Mouse (Mus musculus) kidney, embryonic 15.5 days (tissue): Measurements from ENCODE around the gene Med20. TPM values are rescaled to one million over a fixed set of nuclear protein-coding genes. Genes with fewer than 3 reads are reported as not detected.

Source experiments
- ATAC-seq: fragments of 200-750 bp; cut with Nextera tagmentation; replicated peaks from 2 replicates; pipeline ENCODE4 v1.8.0; 2017; ENCODE audit warnings: moderate TSS enrichment; ENCODE audit not compliant: low FRiP score
- H3K27ac ChIP-seq: fragments of 300-500 bp; sonication (generic); 2 replicates; pipeline ENCODE4 v1.5.1; 2015; ENCODE audit warnings: mild to moderate bottlenecking, inconsistent platforms
- H3K27me3 ChIP-seq: fragments of 300-500 bp; sonication (generic); 2 replicates; pipeline ENCODE4 v1.6.1; 2015; ENCODE audit warnings: inconsistent platforms
- H3K36me3 ChIP-seq: fragments of 300-500 bp; sonication (generic); 2 replicates; pipeline ENCODE4 v1.6.1; 2015; ENCODE audit warnings: inconsistent platforms
- H3K4me1 ChIP-seq: fragments of 300-500 bp; sonication (generic); 2 replicates; pipeline ENCODE4 v1.6.1; 2015; ENCODE audit warnings: inconsistent platforms
- H3K4me2 ChIP-seq: fragments of 300-500 bp; sonication (generic); 2 replicates; pipeline ENCODE4 v1.6.1; 2015; ENCODE audit warnings: moderate library complexity, mild to moderate bottlenecking, inconsistent platforms
- H3K4me3 ChIP-seq: fragments of 300-500 bp; sonication (generic); replicated peaks from 2 replicates; pipeline ENCODE4 v1.5.1; 2015; ENCODE audit warnings: mild to moderate bottlenecking, inconsistent platforms
- H3K9ac ChIP-seq: fragments of 300-500 bp; sonication (generic); 2 replicates; pipeline ENCODE4 v1.6.1; 2015; ENCODE audit warnings: mild to moderate bottlenecking, inconsistent platforms
- H3K9me3 ChIP-seq: fragments of 300-500 bp; sonication (generic); replicated peaks from 2 replicates; pipeline ENCODE4 v1.6.1; 2016; ENCODE audit warnings: inconsistent platforms
- WGBS: fragments of 180-500 bp; shearing (Covaris S2); methylation state at CpG from one replicate; pipeline ENCODE4 v1.1.7; 2015; ENCODE audit warnings: mixed read lengths; 5-methylcytosine and 5-hydroxymethylcytosine counted together
- polyA plus RNA-seq: library from polyadenylated mRNA; unstranded; fragments of >200 nt; fragmentation: Nextera tagmentation; extraction: Ambion mirVana; gene quantifications from 2 replicates; pipeline ENCODE4 v1.2.1, GENCODE M21; 2015

Med20 gene
- polyA plus RNA-seq: 45.7 TPM in 2 replicates

DNA sequence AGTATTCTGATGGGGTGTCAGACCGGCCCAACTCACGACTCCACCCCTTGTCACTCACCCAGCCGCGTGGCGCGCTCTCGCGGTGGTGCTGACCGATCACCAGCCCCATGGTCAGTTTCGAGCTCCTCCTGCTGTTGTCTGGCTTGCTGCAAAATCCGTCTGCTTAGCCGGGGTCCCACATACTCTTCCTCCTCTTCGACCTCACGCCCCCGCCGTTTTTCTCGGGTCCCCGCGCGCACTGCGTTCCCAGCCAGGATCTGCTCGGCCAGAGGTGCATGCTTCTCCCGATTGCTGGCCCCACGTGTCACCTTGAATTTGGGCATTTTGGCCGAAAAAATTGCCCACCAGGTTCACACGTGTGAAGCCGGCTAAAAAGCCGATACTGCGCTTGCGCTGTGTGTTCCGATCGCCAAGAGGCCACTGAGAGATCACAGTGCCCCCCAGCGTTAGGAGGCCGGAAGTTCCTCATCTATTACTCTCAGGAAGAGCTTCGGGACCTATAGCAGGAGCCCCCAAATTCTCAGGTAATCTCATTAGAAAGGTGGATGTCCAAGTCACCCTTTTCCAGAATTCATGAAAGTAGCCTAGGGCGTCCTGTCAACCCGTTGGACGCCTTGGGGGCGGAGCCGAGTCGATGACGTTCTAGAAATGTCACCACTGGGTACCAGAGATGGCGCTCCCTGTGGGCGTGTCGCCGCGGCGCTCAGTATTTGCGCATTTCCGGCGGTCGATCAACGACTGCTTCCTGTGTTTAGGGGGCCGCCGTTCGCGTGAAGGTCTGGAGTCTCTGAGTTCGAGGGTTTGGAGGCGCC lies at the start of gene Med20, which contains the start of the genes Bysl and Gm20517:
Med20 (plus strand) TSS at position 734 of the 812 bp plus-strand sequence.
Bysl (minus strand) TSS at position 644 of the 812 bp plus-strand sequence.
Gm20517 (plus strand) TSS at position 741 of the 812 bp plus-strand sequence.
- WGBS: under 1% methylated on average over 59 of the region's 59 CpGs
- peak within 1 kb of the TSS; percentile 82 for H3K27ac ChIP-seq
- H3K36me3 ChIP-seq: peaks cover 56% of the 10 kb centered on the region
- H3K27me3 ChIP-seq: no peaks in the 10 kb centered on the region
- H3K9ac ChIP-seq: peak within 1 kb of the TSS; percentile 88
- H3K4me1 ChIP-seq: peaks cover 25% of the 10 kb centered on the region
- H3K4me2 ChIP-seq: peak within 1 kb of the TSS; percentile 87
- peak; percentile 94 for ATAC-seq
- peak within 1 kb of the TSS; percentile 81 for H3K4me3 ChIP-seq
- H3K9me3 ChIP-seq: no peaks in the 10 kb centered on the region

DNA sequence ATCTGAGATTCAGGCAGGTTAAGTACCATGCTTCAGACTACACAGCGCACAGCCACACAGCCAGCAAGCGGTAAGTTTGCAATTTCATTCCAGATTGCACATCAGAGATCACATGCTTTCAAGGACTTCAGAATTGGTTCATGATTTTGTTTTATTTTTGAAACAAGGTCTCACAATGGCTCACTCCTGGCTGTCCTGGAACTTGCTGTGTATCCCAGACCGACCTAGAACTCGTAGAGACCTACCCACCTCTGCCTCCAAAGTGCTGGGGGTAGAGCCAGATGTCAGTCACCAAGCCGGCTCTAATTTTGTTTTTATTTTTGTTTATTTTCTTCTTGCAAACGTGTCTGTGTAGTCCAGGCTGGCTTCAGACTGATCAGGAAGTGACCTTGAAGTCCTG lies 48.5 kb upstream of the Med20 start:
- H3K36me3 ChIP-seq: no peaks in the 10 kb centered on the region
- no peak for ATAC-seq
- H3K4me1 ChIP-seq: no peaks in the 10 kb centered on the region
- no peaks in the 10 kb centered on the region for H3K9me3 ChIP-seq
- H3K4me2 ChIP-seq: no peak overlapping the region
- no peak overlapping the region for H3K4me3 ChIP-seq
- H3K27me3 ChIP-seq: no peaks in the 10 kb centered on the region
- 79% methylated on average over 6 of the region's 6 CpGs for WGBS
- H3K27ac ChIP-seq: no peak overlapping the region
- no peak overlapping the region for H3K9ac ChIP-seq

GRCm38 (mm10) chr17:47564612-47565011 lies 46.8 kb upstream of the Med20 start:
- Histone ChIP-seq H3K27ac (no peak overlapping the region), H3K4me2 (no peak overlapping the region), H3K4me3 (no peak overlapping the region), H3K36me3 (no peaks in the 10 kb centered on the region), H3K9me3 (no peaks in the 10 kb centered on the region), H3K9ac (no peak overlapping the region), H3K27me3 (no peaks in the 10 kb centered on the region), H3K4me1 (no peaks in the 10 kb centered on the region)
- ATAC-seq: no peak
- WGBS: 84% methylated on average over 5 of the region's 5 CpGs

DNA sequence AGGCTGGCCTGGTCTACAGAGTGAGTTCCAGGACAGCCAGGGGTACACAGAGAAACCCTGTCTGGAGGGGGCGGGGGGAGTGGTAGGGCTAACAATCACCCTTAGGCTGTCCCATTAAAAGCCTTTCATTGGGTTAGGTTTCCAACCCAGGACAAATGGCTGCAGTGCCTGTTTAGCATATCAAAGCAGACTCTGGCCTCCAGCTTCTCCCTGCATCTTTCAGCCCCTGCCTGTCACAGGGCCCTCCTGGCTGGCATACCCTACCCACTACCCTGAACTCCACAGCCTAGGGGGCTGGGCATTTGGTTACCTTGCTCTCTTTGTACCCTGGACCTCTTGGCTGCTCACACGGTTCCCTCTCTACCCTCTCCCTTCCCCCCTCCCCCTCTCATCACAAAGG lies 45.2 kb upstream of the Med20 start:
- H3K27ac ChIP-seq: no peak overlapping the region
- no peaks in the 10 kb centered on the region for H3K4me1 ChIP-seq
- H3K36me3 ChIP-seq: no peaks in the 10 kb centered on the region
- H3K4me3 ChIP-seq: no peak overlapping the region
- ATAC-seq: no peak
- 33% methylated on average over 2 of the region's 2 CpGs for WGBS
- no peaks in the 10 kb centered on the region for H3K9me3 ChIP-seq
- H3K27me3 ChIP-seq: no peaks in the 10 kb centered on the region
- H3K9ac ChIP-seq: no peak overlapping the region
- H3K4me2 ChIP-seq: no peak overlapping the region

- Histone ChIP-seq H3K9me3 (no peaks in the 10 kb centered on the region), H3K4me3 (no peak overlapping the region), H3K9ac (no peak overlapping the region), H3K36me3 (no peaks in the 10 kb centered on the region), H3K27me3 (no peaks in the 10 kb centered on the region), H3K27ac (peak overlapping the region; percentile 62), H3K4me1 (no peaks in the 10 kb centered on the region), H3K4me2 (no peak overlapping the region)
- WGBS: 64% methylated on average over 3 of the region's 3 CpGs
- ATAC-seq: no peak
Measured at GRCm38 (mm10) chr17:47567271-47567670, 44.1 kb upstream of the Med20 start.

GRCm38 (mm10) chr17:47568389-47568788 lies 43.0 kb upstream of the Med20 start:
- Histone ChIP-seq H3K9me3 (no peaks in the 10 kb centered on the region), H3K27me3 (no peaks in the 10 kb centered on the region), H3K4me2 (no peak overlapping the region), H3K9ac (no peak overlapping the region), H3K27ac (no peak overlapping the region), H3K4me1 (no peaks in the 10 kb centered on the region), H3K36me3 (no peaks in the 10 kb centered on the region), H3K4me3 (no peak overlapping the region)
- ATAC-seq: no peak
- WGBS: 96% methylated on average over 3 of the region's 3 CpGs

DNA sequence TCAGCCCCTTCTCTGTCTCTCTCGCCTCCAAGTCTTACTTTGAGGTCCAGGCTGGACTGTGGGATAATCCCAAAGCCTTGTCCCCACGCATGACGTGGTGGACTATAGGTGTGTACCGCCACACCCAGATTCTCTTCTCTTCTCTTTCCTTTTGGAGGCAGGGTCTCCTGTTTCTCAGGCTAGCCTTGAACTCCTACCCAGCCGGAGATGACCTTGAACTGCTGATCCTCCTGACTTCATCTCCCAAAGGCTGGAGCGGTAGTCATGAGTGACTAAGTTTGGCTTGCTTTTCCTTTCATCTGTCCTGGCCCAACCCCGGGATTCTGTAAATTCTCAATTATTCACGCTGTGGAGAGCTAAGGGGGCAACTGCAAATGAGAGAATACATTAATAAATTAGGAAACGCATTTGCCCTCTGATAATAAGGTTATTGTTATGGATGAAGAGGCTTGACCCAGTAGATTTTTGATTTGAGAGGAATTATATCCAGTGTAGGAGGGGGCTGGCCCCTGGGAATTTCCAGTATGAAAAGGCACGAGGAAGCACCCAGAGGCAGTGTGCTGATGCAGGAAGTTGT lies 42.3 kb upstream of the Med20 start:
- no peak overlapping the region for H3K4me3 ChIP-seq
- no peaks in the 10 kb centered on the region for H3K27me3 ChIP-seq
- WGBS: 85% methylated on average over 10 of the region's 10 CpGs
- H3K9ac ChIP-seq: no peak overlapping the region
- ATAC-seq: no peak
- no peak overlapping the region for H3K27ac ChIP-seq
- no peak overlapping the region for H3K4me2 ChIP-seq
- no peaks in the 10 kb centered on the region for H3K4me1 ChIP-seq
- H3K36me3 ChIP-seq: no peaks in the 10 kb centered on the region
- H3K9me3 ChIP-seq: no peaks in the 10 kb centered on the region

DNA sequence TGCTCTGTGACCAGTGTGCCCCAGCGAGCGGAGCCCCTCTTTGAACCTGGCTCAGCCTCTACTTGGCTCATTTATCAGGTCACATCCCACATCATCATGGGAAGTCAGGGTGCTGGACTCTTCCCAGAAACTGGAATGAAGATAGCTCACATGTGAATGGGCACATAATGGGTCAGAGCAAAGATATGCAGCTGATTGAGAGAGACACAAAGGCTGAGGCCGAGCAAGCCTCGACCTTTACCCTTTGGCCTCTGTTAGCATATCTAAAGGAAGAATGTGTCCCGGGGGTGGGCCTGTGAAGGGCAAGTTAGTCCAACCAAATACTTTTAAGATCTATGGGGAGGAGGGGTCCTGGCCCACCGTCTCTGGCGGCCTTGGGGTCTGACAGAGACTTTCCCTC lies 39.8 kb upstream of the Med20 start:
- no peak overlapping the region for H3K9ac ChIP-seq
- H3K27me3 ChIP-seq: no peaks in the 10 kb centered on the region
- H3K9me3 ChIP-seq: no peaks in the 10 kb centered on the region
- no peaks in the 10 kb centered on the region for H3K4me1 ChIP-seq
- 54% methylated on average over 7 of the region's 7 CpGs for WGBS
- ATAC-seq: no peak
- no peak overlapping the region for H3K4me3 ChIP-seq
- H3K4me2 ChIP-seq: no peak overlapping the region
- no peak overlapping the region for H3K27ac ChIP-seq
- no peaks in the 10 kb centered on the region for H3K36me3 ChIP-seq

GRCm38 (mm10) chr17:47572436-47572835 lies 38.9 kb upstream of the Med20 start:
- H3K36me3 ChIP-seq: no peaks in the 10 kb centered on the region
- no peaks in the 10 kb centered on the region for H3K9me3 ChIP-seq
- H3K4me1 ChIP-seq: no peaks in the 10 kb centered on the region
- no peaks in the 10 kb centered on the region for H3K27me3 ChIP-seq
- ATAC-seq: no peak
- no peak overlapping the region for H3K4me2 ChIP-seq
- no peak overlapping the region for H3K27ac ChIP-seq
- no peak overlapping the region for H3K9ac ChIP-seq
- H3K4me3 ChIP-seq: no peak overlapping the region

DNA sequence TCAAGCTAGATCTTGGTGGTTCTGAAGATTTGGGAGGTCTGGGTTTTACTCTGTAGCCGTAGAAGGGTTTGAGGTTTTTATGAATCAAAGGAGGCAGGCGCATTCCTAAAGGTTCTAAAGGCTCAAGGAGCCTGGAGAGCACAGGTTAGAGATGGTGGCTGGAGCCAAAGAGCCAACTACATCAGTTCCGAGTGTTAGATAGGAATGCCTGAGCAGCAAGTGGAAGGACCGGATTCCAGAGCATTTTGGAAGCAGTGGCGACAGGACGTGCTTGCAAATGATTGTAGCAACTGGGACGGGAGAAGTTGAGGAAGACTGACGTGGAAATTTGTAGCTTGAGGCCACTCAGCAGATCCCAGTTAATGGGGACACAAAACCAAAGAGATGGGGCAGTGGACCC lies 37.4 kb upstream of the Med20 start:
- no peak for ATAC-seq
- Histone ChIP-seq H3K36me3 (no peaks in the 10 kb centered on the region), H3K4me1 (no peaks in the 10 kb centered on the region), H3K4me2 (no peak overlapping the region), H3K9ac (no peak overlapping the region), H3K27me3 (no peaks in the 10 kb centered on the region), H3K9me3 (no peaks in the 10 kb centered on the region), H3K27ac (no peak overlapping the region), H3K4me3 (no peak overlapping the region)
- 77% methylated on average over 8 of the region's 8 CpGs for WGBS

- Histone ChIP-seq H3K9ac (no peak overlapping the region), H3K4me3 (no peak overlapping the region), H3K4me1 (no peaks in the 10 kb centered on the region), H3K36me3 (no peaks in the 10 kb centered on the region), H3K27ac (no peak overlapping the region), H3K9me3 (no peaks in the 10 kb centered on the region), H3K4me2 (no peak overlapping the region), H3K27me3 (no peaks in the 10 kb centered on the region)
- no peak for ATAC-seq
- WGBS: 76% methylated on average over 11 of the region's 11 CpGs
Measured at GRCm38 (mm10) chr17:47574830-47575229, 36.6 kb upstream of the Med20 start.

- H3K4me1 ChIP-seq: no peaks in the 10 kb centered on the region
Measured at GRCm38 (mm10) chr17:47578655-47579054, 32.7 kb upstream of the Med20 start.

More at GRCm38 (mm10) chr17:47578655-47579054, 32.7 kb upstream of the Med20 start:
- Histone ChIP-seq H3K4me3 (no peak overlapping the region), H3K36me3 (no peaks in the 10 kb centered on the region), H3K9ac (no peak overlapping the region), H3K4me2 (no peak overlapping the region), H3K27ac (no peak overlapping the region), H3K9me3 (no peaks in the 10 kb centered on the region), H3K27me3 (no peaks in the 10 kb centered on the region)
- 76% methylated on average over 6 of the region's 6 CpGs for WGBS
- ATAC-seq: no peak
